Mouse (Mus musculus): ENCODE results near the gene Wdr6.

DNA sequence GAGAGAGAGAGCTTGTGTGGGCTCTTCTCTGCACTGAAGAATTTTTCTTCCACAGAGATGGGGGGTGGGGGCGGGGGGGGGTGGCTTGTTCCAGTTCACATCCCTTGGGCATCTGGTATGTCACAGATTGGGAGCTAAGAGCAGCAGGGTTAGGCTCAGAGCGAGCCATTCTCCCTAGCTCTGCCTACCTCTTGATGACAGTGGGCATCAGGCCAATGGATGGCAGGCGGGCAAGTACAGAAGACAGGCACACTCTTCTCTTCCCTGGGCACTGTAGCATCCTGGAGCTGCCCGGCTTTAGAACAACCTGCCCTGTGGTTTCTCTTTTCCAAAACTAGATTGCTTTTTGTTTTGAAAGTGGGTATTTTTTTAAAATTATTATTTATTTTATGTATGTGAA, 12.9 kb upstream of the Wdr6 start:
- TF ChIP-seq EP300 (IDR thresholded peaks at IDR 0.05; ENCODE audit: low read depth) (no peak), CTCF (IDR thresholded peaks at IDR 0.05; ENCODE audit: low read depth) (no peak)

Data from liver, embryonic 14.5 days (tissue).